Mouse (Mus musculus) lung, embryonic 14.5 days (tissue): Measurements from ENCODE around the gene Gm35549. TPM values are rescaled to one million over a fixed set of nuclear protein-coding genes. Genes with fewer than 3 reads are reported as not detected.

ENCODE experiments used
- ATAC-seq: fragments of 200-750 bp; cut with Nextera tagmentation; 2 replicates; pipeline ENCODE4 v1.8.0; 2017; ENCODE audit warnings: mild to moderate bottlenecking, moderate TSS enrichment, moderate library complexity; ENCODE audit not compliant: insufficient read depth
- DNase-seq: peaks from one replicate; pipeline ENCODE4 v3.0.0-alpha.2; 2015
- H3K27ac ChIP-seq: fragments of 300-500 bp; sonication (generic); 2 replicates; pipeline ENCODE4 v1.5.1; 2014; ENCODE audit warnings: low read depth, mild to moderate bottlenecking, moderate library complexity
- H3K27me3 ChIP-seq: fragments of 300-500 bp; sonication (generic); 2 replicates; pipeline ENCODE4 v1.6.1; 2014; ENCODE audit warnings: low read length, control low read depth; ENCODE audit not compliant: insufficient read depth
- H3K36me3 ChIP-seq: fragments of 300-500 bp; sonication (generic); 2 replicates; pipeline ENCODE4 v1.6.1; 2014; ENCODE audit warnings: control low read depth; ENCODE audit not compliant: insufficient read depth
- H3K4me1 ChIP-seq: fragments of 300-500 bp; sonication (generic); 2 replicates; pipeline ENCODE4 v1.6.1; 2014; ENCODE audit warnings: antibody characterized with exemption, control low read depth; ENCODE audit not compliant: insufficient read depth
- H3K4me2 ChIP-seq: fragments of 300-500 bp; sonication (generic); 2 replicates; pipeline ENCODE4 v1.6.1; 2014; ENCODE audit warnings: mild to moderate bottlenecking
- H3K4me3 ChIP-seq: fragments of 300-500 bp; sonication (generic); 2 replicates; pipeline ENCODE4 v1.5.1; 2014; ENCODE audit warnings: low read depth, low read length
- H3K9ac ChIP-seq: fragments of 300-500 bp; sonication (generic); 2 replicates; pipeline ENCODE4 v1.6.1; 2014
- H3K9me3 ChIP-seq: fragments of 300-500 bp; sonication (generic); 2 replicates; pipeline ENCODE4 v1.6.1; 2016; ENCODE audit warnings: low read depth, low read length, control low read depth
- CTCF ChIP-seq: IDR thresholded peaks from 2 replicates; pipeline ENCODE4 v1.5.1; 2016; ENCODE audit warnings: antibody characterized with exemption, low read depth
- WGBS: fragments of 180-500 bp; shearing (Covaris S2); extraction: QIAGEN DNeasy Blood & Tissue Kit; methylation state at CpG from one replicate; pipeline ENCODE4 v1.1.7; 2014; 5-methylcytosine and 5-hydroxymethylcytosine counted together
- polyA plus RNA-seq: library from polyadenylated mRNA; unstranded; fragments of >200 nt; fragmentation: Nextera tagmentation; extraction: Ambion mirVana; gene quantifications from 2 replicates; pipeline ENCODE4 v1.2.1, GENCODE M21; 2014

Gm35549 gene
- 0.75 and 0.78 TPM in 2 replicates for polyA plus RNA-seq

GRCm38 (mm10) chr9:122843760-122844159 lies at the start of gene Gm35549:
TSS of gene Gm35549 (minus strand) at chr9:122844035.
- H3K9ac ChIP-seq: no peak within 1 kb of the TSS
- H3K27me3 ChIP-seq: no peaks in the 10 kb centered on the region
- no peaks in the 10 kb centered on the region for H3K4me1 ChIP-seq
- H3K36me3 ChIP-seq: 0 out of 2 replicates have a peak, but pooled peaks cover 5% of the 10 kb centered on the region
- no peaks in the 10 kb centered on the region for H3K9me3 ChIP-seq
- H3K4me2 ChIP-seq: no peak within 1 kb of the TSS
- H3K27ac ChIP-seq: no peak within 1 kb of the TSS
- TF ChIP-seq CTCF: no peak
- DNase-seq: no peak
- no peak within 1 kb of the TSS for H3K4me3 ChIP-seq
- WGBS: 63% methylated on average over 3 of the region's 3 CpGs
- ATAC-seq: peak; percentile 31; the same call in 1 of the 2 replicates

DNA sequence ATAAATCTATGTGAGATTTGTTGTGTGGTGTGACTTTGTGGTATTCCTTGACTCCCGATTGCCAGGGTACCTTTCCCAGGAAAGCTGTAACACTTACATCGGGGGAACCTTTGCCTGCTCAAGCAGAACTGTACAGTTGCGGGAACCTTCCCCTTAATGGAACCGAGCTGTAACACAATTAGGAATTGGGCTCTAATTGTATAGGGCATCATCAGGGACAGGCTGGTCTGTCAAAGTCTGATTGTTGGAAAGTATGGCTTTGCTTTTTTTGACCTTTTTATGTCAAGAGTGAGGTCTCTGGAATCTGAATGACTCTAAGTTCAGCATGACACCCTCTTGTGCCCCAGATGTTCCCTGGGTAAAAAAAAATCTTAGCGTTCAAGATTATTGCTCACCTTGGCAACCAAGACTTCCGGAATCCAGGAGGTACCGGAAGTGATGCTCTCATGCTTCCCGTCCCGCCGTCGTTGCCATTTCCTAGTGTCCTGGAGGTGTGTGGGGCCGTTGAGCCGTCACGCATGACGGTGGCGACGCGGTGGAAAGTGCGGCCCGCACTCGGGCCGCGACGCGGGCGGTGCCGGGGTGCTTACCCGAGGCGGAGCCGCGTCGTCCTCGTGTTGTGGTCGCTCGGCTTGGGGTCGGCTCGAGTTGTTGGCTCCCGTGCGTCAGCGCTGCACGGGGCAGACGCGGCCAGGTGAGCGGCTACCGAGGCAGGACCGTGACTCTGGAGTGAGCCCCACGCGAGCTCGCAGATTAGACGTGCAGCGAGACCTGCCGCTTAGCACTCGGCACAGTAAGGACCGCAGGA lies 42.7 kb upstream of the Gm35549 start:
- Histone ChIP-seq H3K9me3 (peaks cover 8% of the 10 kb centered on the region; the same call in 1 of the 2 replicates), H3K9ac (peak overlapping the region; percentile 84), H3K36me3 (peaks cover 9% of the 10 kb centered on the region; the same call in 1 of the 2 replicates), H3K27ac (0 out of 2 replicates have a peak overlapping the region, but pooled peaks have one; percentile 50), H3K4me3 (peak overlapping the region; percentile 81), H3K4me2 (peak overlapping the region; percentile 87), H3K27me3 (no peaks in the 10 kb centered on the region), H3K4me1 (peaks cover 3% of the 10 kb centered on the region; the same call in 1 of the 2 replicates)
- WGBS: 6% methylated on average over 54 of the region's 54 CpGs
- DNase-seq: peak; percentile 82
- ATAC-seq: peak; percentile 86
- no peak for TF ChIP-seq CTCF

DNA sequence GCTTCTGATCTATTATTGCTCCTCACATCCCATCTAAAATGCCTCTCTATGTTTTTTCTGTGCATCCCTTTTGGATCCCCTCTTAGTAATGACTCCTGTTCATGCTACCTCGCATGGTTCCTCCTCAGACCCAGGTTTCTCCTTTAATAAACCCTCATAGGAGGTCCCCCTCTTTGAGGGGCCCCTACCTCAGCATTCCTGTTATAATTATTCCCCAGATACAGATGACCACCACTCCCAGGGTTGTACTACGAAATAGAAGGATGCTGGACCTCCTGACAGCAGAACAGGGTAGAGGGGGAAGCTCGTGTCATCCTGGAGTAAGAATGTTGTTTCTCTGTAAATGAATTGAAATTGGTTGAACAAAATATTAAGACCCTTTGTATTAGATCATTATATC lies 41.5 kb upstream of the Gm35549 start, which contains the start of gene Zkscan7:
Gene Zkscan7, plus strand, starts transcription at position 301 of the 400 bp plus-strand sequence.
- 70% methylated on average over 3 of the region's 3 CpGs for WGBS
- peaks cover 9% of the 10 kb centered on the region; the same call in 1 of the 2 replicates for H3K36me3 ChIP-seq
- TF ChIP-seq CTCF: no peak
- no peaks in the 10 kb centered on the region for H3K27me3 ChIP-seq
- no peak for ATAC-seq
- peak within 1 kb of the TSS; percentile 81 for H3K4me3 ChIP-seq
- no peak within 1 kb of the TSS for H3K27ac ChIP-seq
- peak within 1 kb of the TSS; percentile 87 for H3K4me2 ChIP-seq
- peaks cover 8% of the 10 kb centered on the region; the same call in 1 of the 2 replicates for H3K9me3 ChIP-seq
- H3K9ac ChIP-seq: peak within 1 kb of the TSS; percentile 84; the same call in 1 of the 2 replicates
- no peak for DNase-seq
- H3K4me1 ChIP-seq: peaks cover 3% of the 10 kb centered on the region; the same call in 1 of the 2 replicates

- no peak for TF ChIP-seq CTCF
These were observed 31.3 kb upstream of the Gm35549 start for GRCm38 (mm10) chr9:122875145-122875544.

GRCm38 (mm10) chr9:122874653-122875052 lies 30.8 kb upstream of the Gm35549 start:
- H3K4me2 ChIP-seq: no peak overlapping the region
- TF ChIP-seq CTCF: no peak
- 54% methylated on average over 1 of the region's 1 CpGs for WGBS
- no peaks in the 10 kb centered on the region for H3K4me1 ChIP-seq
- DNase-seq (no peak), ATAC-seq (no peak)
- no peak overlapping the region for H3K4me3 ChIP-seq
- H3K27me3 ChIP-seq: no peaks in the 10 kb centered on the region
- no peaks in the 10 kb centered on the region for H3K9me3 ChIP-seq
- no peak overlapping the region for H3K27ac ChIP-seq
- no peak overlapping the region for H3K9ac ChIP-seq
- no peaks in the 10 kb centered on the region for H3K36me3 ChIP-seq

More at GRCm38 (mm10) chr9:122875145-122875544, 31.3 kb upstream of the Gm35549 start:
- Histone ChIP-seq H3K4me1 (no peaks in the 10 kb centered on the region), H3K27me3 (no peaks in the 10 kb centered on the region), H3K4me2 (no peak overlapping the region), H3K4me3 (no peak overlapping the region), H3K27ac (no peak overlapping the region), H3K9me3 (no peaks in the 10 kb centered on the region), H3K36me3 (no peaks in the 10 kb centered on the region), H3K9ac (no peak overlapping the region)
- 88% methylated on average over 2 of the region's 2 CpGs for WGBS
- no peak for ATAC-seq
- no peak for DNase-seq

DNA sequence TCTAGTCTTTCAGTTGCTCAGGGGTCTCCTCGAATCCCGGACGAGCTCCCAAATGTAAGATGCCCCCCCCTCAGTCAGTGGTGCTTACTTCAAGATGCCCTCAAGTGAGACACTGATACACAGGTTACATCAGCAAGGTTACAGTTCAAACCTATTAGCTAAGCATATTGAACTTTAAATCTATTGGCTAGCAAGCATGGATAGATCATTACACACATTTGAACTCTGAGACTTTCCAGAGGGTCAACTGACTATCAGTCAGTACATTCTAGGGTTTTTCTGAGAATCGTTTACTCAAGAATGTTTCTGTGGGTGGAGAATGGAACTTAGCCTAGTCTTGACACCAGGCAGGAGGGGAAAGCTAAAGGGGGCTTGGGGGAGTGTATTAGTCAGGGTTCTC lies 28.8 kb upstream of the Gm35549 start:
- Histone ChIP-seq H3K9ac (no peak overlapping the region), H3K4me2 (no peak overlapping the region), H3K36me3 (no peaks in the 10 kb centered on the region), H3K4me3 (no peak overlapping the region), H3K27me3 (no peaks in the 10 kb centered on the region), H3K9me3 (no peaks in the 10 kb centered on the region), H3K4me1 (no peaks in the 10 kb centered on the region), H3K27ac (no peak overlapping the region)
- ATAC-seq (no peak), DNase-seq (no peak)
- TF ChIP-seq CTCF: no peak
- WGBS: 84% methylated on average over 4 of the region's 4 CpGs

DNA sequence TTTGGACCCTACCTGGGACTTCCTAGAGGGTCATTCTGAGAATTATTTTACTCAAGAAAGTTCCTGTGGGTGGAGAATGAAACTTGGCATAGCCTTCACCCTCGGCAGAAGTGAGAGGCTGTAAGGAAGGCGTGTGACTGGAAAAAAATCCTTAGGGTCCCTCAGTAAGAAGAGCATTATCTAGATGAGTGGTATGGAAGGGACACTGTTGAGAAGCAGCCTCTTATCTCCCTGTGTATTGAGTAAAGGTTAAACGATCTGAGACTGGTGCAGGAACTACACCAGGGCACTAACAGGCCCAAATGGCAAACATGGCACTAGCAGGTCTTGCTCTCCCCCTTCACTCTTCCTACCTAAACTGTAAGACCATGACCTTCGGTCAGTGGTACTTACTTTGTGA lies 22.4 kb upstream of the Gm35549 start:
- Histone ChIP-seq H3K4me3 (peak overlapping the region; percentile 82), H3K27me3 (no peaks in the 10 kb centered on the region), H3K4me1 (0 out of 2 replicates have a peak, but pooled peaks cover 4% of the 10 kb centered on the region), H3K4me2 (peak overlapping the region; percentile 59), H3K9ac (peak overlapping the region; percentile 93), H3K36me3 (peaks cover 16% of the 10 kb centered on the region), H3K27ac (peak overlapping the region; percentile 46; the same call in 1 of the 2 replicates), H3K9me3 (peaks cover under 1% of the 10 kb centered on the region; the same call in 1 of the 2 replicates)
- no peak for TF ChIP-seq CTCF
- DNase-seq (no peak), ATAC-seq (peak; percentile 38)
- WGBS: 77% methylated on average over 4 of the region's 4 CpGs
